Mouse (Mus musculus) layer of hippocampus, adult 8-10 months (tissue): ENCODE data around the gene Gm21820. TPM values are rescaled to one million over a fixed set of nuclear protein-coding genes. Genes with fewer than 3 reads are reported as not detected.
"Not testable (repeated sequence)": the region's sequence is repeated elsewhere in the genome, so short reads cannot be mapped to it uniquely, and the experiment has no call there.

Experiments
- DNase-seq, 2 experiments: peaks; one replicate each; pipeline ENCODE4 v3.0.0; 2022; ENCODE audit warnings: low spot score in 2 of 2
- total RNA-seq, 4 experiments: library from RNA; stranded (reverse); gene quantifications; 2 replicates each; pipeline ENCODE4 v1.2.4; 2022

The Gm21820 gene
- total RNA-seq: not detected

DNA sequence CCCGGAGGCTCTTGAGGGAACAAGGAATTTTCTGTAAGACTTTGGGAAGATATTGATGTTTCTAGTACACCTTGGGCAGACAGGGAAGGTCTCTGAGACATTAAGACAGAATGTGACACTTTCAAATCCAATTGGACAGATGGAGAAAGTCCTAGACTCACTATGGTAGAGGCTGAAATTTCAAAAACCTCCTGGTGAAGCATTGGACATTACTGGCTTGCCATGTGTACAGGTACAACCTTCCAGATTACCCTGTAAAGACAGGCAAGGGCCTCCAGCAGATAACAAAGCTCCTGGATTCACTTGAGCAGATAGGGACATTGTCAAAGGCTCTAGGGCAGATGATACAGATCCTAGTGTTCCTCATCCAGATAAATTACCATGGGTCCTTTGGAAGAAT, at the start of gene Gm21820:
Gene Gm21820, minus strand, starts transcription at position 101 of the 400 bp plus-strand sequence.
- DNase-seq: not testable (repeated sequence)

Other genes with a start within 250 kb of the Gm21820 start
- gene Gm20918, start 205.5 kb downstream of the Gm21820 start, total RNA-seq: not detected